21 mouse cellular contexts compared by ENCODE assay signal in the genomic region with DNA sequence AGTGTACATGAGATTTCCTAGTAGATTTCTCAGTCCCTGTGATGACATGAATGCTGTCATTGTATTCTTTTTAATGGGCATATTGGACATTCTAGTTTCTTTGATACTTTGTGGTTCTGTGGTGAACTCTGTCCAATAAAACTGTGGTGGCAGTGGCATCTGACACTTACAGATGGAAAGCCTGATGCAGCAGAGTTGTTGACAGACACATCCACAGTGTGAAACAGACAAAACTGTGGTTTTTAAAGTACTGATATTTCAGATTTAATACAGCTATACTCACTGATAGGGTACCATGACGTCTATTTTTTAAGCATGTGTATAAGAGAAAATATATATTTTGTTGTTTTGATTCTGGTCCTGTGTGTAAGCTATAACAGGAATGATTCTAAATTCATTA.
DNase-seq lines count a peak whose midpoint lies in the region; ATAC-seq and TF ChIP-seq lines count a peak whose summit lies in the region.
"Had no signal": no experiment of that assay in that cellular context is flagged by ENCODE, and none has a peak within 500 bp of the region (broad histone marks: within the 10 kb centered on the region; RNA-seq: fewer than 3 reads in every experiment).

No protein-coding gene starts in this region.

- H3K79me2 ChIP-seq in heart, adult 2 months (replicated peaks; ENCODE audit: control insufficient read depth, insufficient read depth, low read length), result no peaks in the 10 kb centered on the region

- no peak for TF ChIP-seq CTCF in forebrain, postnatal 0 days (IDR thresholded peaks at IDR 0.05; ENCODE audit: low read depth)
- no peak for TF ChIP-seq CTCF in heart, adult 2 months (IDR thresholded peaks at IDR 0.05)

- no peaks in the 10 kb centered on the region for H3K27me3 ChIP-seq in forebrain, embryonic 15.5 days
- H3K27me3 ChIP-seq in forebrain, embryonic 11.5 days (ENCODE audit: control insufficient read depth, insufficient read depth, low read length), result no peaks in the 10 kb centered on the region
- no peaks in the 10 kb centered on the region for H3K27me3 ChIP-seq in forebrain, postnatal 0 days (ENCODE audit: insufficient read depth, low read length)
- H3K27me3 ChIP-seq in forebrain, embryonic 10.5 days (ENCODE audit: poor library complexity, severe bottlenecking), result no peaks in the 10 kb centered on the region
- H3K27me3 ChIP-seq in heart, adult 2 months (ENCODE audit: control insufficient read depth, insufficient read depth, low read length), result no peaks in the 10 kb centered on the region
- H3K27me3 ChIP-seq: CH12.LX; embryonic facial prominence, embryonic 12.5 days had no signal

- H3K4me3 ChIP-seq in forebrain, embryonic 15.5 days, result no peak overlapping the region
- H3K4me3 ChIP-seq in forebrain, embryonic 11.5 days (ENCODE audit: low read depth, low read length), result no peak overlapping the region
- no peak overlapping the region for H3K4me3 ChIP-seq in forebrain, postnatal 0 days (ENCODE audit: low read depth, low read length)
- no peak overlapping the region for H3K4me3 ChIP-seq in forebrain, embryonic 10.5 days
- H3K4me3 ChIP-seq in heart, adult 2 months, result no peak overlapping the region
- H3K4me3 ChIP-seq: embryonic facial prominence, embryonic 10.5 days; embryonic facial prominence, embryonic 12.5 days had no signal

- no peak for TF ChIP-seq POLR2A in heart, adult 2 months (IDR thresholded peaks at IDR 0.05; ENCODE audit: insufficient read depth, low read depth, low read length)

- H3K4me1 ChIP-seq in forebrain, embryonic 15.5 days, result no peaks in the 10 kb centered on the region
- no peaks in the 10 kb centered on the region for H3K4me1 ChIP-seq in forebrain, embryonic 11.5 days (replicated peaks; ENCODE audit: control insufficient read depth, insufficient read depth, low read length)
- H3K4me1 ChIP-seq in forebrain, postnatal 0 days (ENCODE audit: insufficient read depth), result no peaks in the 10 kb centered on the region
- H3K4me1 ChIP-seq in forebrain, embryonic 10.5 days, result peaks cover 6% of the 10 kb centered on the region; the same call in 1 of the 2 replicates
- no peaks in the 10 kb centered on the region for H3K4me1 ChIP-seq in heart, adult 2 months (ENCODE audit: control insufficient read depth, insufficient read depth, low read length)
- H3K4me1 ChIP-seq: embryonic facial prominence, embryonic 10.5 days; embryonic facial prominence, embryonic 12.5 days had no signal

- no peak overlapping the region for H3K27ac ChIP-seq in forebrain, embryonic 15.5 days (replicated peaks)
- no peak overlapping the region for H3K27ac ChIP-seq in forebrain, embryonic 11.5 days (ENCODE audit: low read depth, low read length)
- no peak overlapping the region for H3K27ac ChIP-seq in forebrain, postnatal 0 days (ENCODE audit: low read depth, low read length)
- no peak overlapping the region for H3K27ac ChIP-seq in forebrain, embryonic 10.5 days
- no peak overlapping the region for H3K27ac ChIP-seq in heart, adult 2 months
- H3K27ac ChIP-seq: embryonic facial prominence, embryonic 10.5 days; embryonic facial prominence, embryonic 12.5 days had no signal

- TF ChIP-seq EP300 in heart, adult 2 months (IDR thresholded peaks at IDR 0.05; ENCODE audit: insufficient read depth, low read depth, low read length), result no peak

- DNase-seq in forebrain, embryonic 11.5 days (ENCODE audit: low spot score), result no peak
- DNase-seq in forebrain, postnatal 0 days, result no peak
- DNase-seq in forebrain, embryonic 10.5 days (ENCODE audit: extremely low spot score, low spot score), result no peak
- DNase-seq in Muller cell, postnatal 12 days (ENCODE audit: inconsistent ontology term), result peak; percentile 22
- no peak for DNase-seq in left cerebral cortex, postnatal 10 days (ENCODE audit: extremely low spot score in 1 of 2, low spot score in 2 of 2)
- no peak for DNase-seq in heart, adult 2 months
- DNase-seq: adrenal gland, adult 2 months; adrenal gland, postnatal 10 days; adrenal gland, postnatal 25 days; B cell, adult 2 months; cerebellum, adult 11-12 months; cerebellum, adult 2 months; cerebellum, adult 9-10 months; cerebellum, postnatal 10 days; cerebellum, postnatal 25 days had no signal

- intact Hi-C loops in left cerebral cortex, postnatal 10 days (cut with DNase I), result no loop called here
- intact Hi-C loops in heart, adult 2 months (cut with DNase I), result no loop called here

- H3K4me2 ChIP-seq in forebrain, embryonic 15.5 days (replicated peaks), result no peak overlapping the region
- no peak overlapping the region for H3K4me2 ChIP-seq in forebrain, embryonic 11.5 days (ENCODE audit: low read depth, low read length, severe bottlenecking)
- H3K4me2 ChIP-seq in forebrain, postnatal 0 days (ENCODE audit: low read depth), result no peak overlapping the region
- H3K4me2 ChIP-seq: embryonic facial prominence, embryonic 12.5 days had no signal

- no peaks in the 10 kb centered on the region for H3K36me3 ChIP-seq in forebrain, embryonic 15.5 days
- H3K36me3 ChIP-seq in forebrain, embryonic 11.5 days (ENCODE audit: control insufficient read depth, insufficient read depth, low read length), result no peaks in the 10 kb centered on the region
- H3K36me3 ChIP-seq in forebrain, postnatal 0 days (ENCODE audit: insufficient read depth), result no peaks in the 10 kb centered on the region
- no peaks in the 10 kb centered on the region for H3K36me3 ChIP-seq in forebrain, embryonic 10.5 days (replicated peaks)
- H3K36me3 ChIP-seq in heart, adult 2 months (ENCODE audit: control insufficient read depth, insufficient read depth, low read length), result no peaks in the 10 kb centered on the region
- H3K36me3 ChIP-seq: embryonic facial prominence, embryonic 10.5 days; embryonic facial prominence, embryonic 12.5 days; G1E had no signal

- H3K9me3 ChIP-seq in forebrain, embryonic 15.5 days, result no peaks in the 10 kb centered on the region
- H3K9me3 ChIP-seq in forebrain, embryonic 11.5 days (ENCODE audit: control insufficient read depth, low read length), result no peaks in the 10 kb centered on the region
- H3K9me3 ChIP-seq in forebrain, postnatal 0 days (ENCODE audit: low read length), result no peaks in the 10 kb centered on the region
- no peaks in the 10 kb centered on the region for H3K9me3 ChIP-seq in forebrain, embryonic 10.5 days
- H3K9me3 ChIP-seq: embryonic facial prominence, embryonic 10.5 days; embryonic facial prominence, embryonic 12.5 days had no signal

- peak; percentile 58; the same call in 1 of the 2 replicates for ATAC-seq in forebrain, embryonic 15.5 days (replicated peaks)
- ATAC-seq in forebrain, embryonic 11.5 days (replicated peaks; ENCODE audit: low FRiP score), result no peak
- 0 out of 2 replicates have a peak, but pooled peaks have one; percentile 25 for ATAC-seq in forebrain, postnatal 0 days
- ATAC-seq: CD4-positive, CD25-positive, alpha-beta regulatory T cell, adult 4 months had no signal

- 75% methylated on average over 1 of the region's 1 CpGs for WGBS in forebrain, embryonic 15.5 days
- 79% methylated on average over 1 of the region's 1 CpGs for WGBS in forebrain, embryonic 11.5 days
- WGBS in forebrain, postnatal 0 days, result 46% methylated on average over 1 of the region's 1 CpGs
- 91% methylated on average over 1 of the region's 1 CpGs for WGBS in forebrain, embryonic 10.5 days
- 57% methylated on average over 1 of the region's 1 CpGs for WGBS in heart, adult 2 months

- H3K9ac ChIP-seq in forebrain, embryonic 15.5 days (replicated peaks), result no peak overlapping the region
- no peak overlapping the region for H3K9ac ChIP-seq in forebrain, embryonic 11.5 days (ENCODE audit: low read length)
- no peak overlapping the region for H3K9ac ChIP-seq in forebrain, postnatal 0 days
- H3K9ac ChIP-seq in heart, adult 2 months (ENCODE audit: low read depth, low read length), result no peak overlapping the region
- H3K9ac ChIP-seq: embryonic facial prominence, embryonic 12.5 days had no signal
